Mouse (Mus musculus) E14TG2a.4 (cell line): ENCODE results near the gene Ahsa1.
"Not testable (repeated sequence)": the region's sequence is repeated elsewhere in the genome, so short reads cannot be mapped to it uniquely, and the experiment has no call there.

ENCODE experiments used
- H3K27me3 ChIP-seq: 2 replicates; pipeline ENCODE4 v1.6.1; 2014; ENCODE audit warnings: low read length, control low read depth; ENCODE audit not compliant: insufficient read depth
- H3K36me3 ChIP-seq: 2 replicates; pipeline ENCODE4 v1.6.1; 2014; ENCODE audit warnings: low read length, control low read depth; ENCODE audit not compliant: insufficient read depth
- H3K4me1 ChIP-seq: replicated peaks from 2 replicates; pipeline ENCODE4 v1.6.1; 2014; ENCODE audit warnings: low read depth, low read length, control low read depth
- H3K4me3 ChIP-seq: replicated peaks from 2 replicates; pipeline ENCODE4 v1.5.1; 2014; ENCODE audit warnings: mild to moderate bottlenecking, low read length
- H3K9me3 ChIP-seq: 2 replicates; pipeline ENCODE4 v1.6.1; 2014; ENCODE audit warnings: low read length, control low read depth
- CTCF ChIP-seq: conservative IDR thresholded peaks from 2 replicates; pipeline ENCODE4 v1.5.1; 2014; ENCODE audit warnings: low read length
- NANOG ChIP-seq: IDR thresholded peaks from 2 replicates; pipeline ENCODE4 v1.6.1; 2014; ENCODE audit warnings: borderline replicate concordance, low read length, mixed read lengths
- POU5F1 ChIP-seq: IDR thresholded peaks from 2 replicates; pipeline ENCODE4 v1.6.1; 2014; ENCODE audit warnings: low read length, borderline replicate concordance

Gene Ahsa1

DNA sequence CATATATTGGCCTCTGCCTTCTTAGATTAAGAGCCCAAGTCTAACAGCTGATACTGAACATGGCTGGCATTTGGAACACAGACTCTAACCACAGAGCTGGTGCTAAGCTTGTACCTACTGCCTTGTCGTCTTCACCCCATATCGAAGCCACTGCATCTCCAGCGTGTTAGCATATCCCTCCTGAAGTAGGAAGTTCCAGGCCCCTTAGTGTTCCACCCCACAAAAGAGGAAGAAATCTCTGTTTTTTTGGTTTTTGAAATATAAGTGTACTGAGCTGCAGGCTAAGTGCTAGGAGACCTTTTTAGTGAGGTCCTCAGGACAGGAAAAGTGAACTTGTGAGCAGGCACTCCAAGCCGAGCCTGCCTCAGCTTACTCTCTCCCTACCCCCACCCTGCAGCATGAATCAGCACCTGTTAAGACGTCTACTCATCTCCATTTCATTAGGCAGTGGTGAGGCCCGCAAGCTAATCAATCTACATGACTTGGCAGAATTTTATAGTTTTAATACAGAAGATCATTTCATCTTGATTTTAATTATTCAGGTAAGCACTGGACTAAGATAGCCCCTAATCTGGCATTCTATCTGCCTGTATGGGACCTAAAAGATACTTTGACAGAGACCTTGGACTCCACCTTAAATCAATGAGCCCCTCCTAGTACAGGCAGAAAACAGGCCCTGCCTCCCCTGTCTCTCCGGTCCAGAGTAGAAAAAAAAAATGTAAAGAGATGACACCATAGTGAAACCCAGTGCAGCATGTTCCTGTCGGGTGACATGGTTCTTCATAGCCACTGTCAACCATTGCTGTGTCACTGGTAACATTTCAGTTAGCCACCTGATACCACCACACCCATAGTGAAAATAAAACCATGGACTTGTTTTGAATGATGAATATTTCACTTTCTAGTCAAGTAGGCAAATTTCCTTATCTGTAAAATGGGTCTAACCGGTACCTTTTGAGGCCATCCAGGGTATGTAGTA, 8.9 kb downstream of the Ahsa1 start:
- no peak for TF ChIP-seq CTCF
- no peak for TF ChIP-seq POU5F1
- no peak for TF ChIP-seq NANOG
- peaks cover 75% of the 10 kb centered on the region for H3K36me3 ChIP-seq
- no peaks in the 10 kb centered on the region for H3K9me3 ChIP-seq
- no peaks in the 10 kb centered on the region for H3K27me3 ChIP-seq
- H3K4me1 ChIP-seq, result peaks cover 97% of the 10 kb centered on the region
- H3K4me3 ChIP-seq, result no peak overlapping the region; the same call in 1 of the 2 replicates

DNA sequence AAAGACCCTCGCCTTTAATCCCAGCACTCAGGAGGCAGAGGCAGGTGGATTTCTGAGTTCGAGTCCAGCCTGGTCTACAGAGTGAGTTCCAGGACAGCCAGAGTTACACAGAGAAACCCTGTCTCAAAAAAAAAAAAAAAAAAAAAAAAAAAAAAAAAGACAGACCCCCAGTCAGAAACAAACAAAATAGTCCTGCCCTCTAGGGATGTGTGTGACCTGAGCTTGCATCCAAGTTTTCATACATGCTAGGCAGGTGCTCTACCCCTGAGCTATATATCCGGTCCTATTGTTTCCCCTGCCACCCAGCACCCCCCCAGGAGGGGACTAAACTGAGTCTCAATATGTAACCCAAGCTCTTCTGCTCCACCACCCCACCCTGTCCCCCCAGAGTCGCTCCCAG, 11.0 kb downstream of the Ahsa1 start:
- H3K27me3 ChIP-seq, H3K4me3 ChIP-seq: not testable (repeated sequence)

DNA sequence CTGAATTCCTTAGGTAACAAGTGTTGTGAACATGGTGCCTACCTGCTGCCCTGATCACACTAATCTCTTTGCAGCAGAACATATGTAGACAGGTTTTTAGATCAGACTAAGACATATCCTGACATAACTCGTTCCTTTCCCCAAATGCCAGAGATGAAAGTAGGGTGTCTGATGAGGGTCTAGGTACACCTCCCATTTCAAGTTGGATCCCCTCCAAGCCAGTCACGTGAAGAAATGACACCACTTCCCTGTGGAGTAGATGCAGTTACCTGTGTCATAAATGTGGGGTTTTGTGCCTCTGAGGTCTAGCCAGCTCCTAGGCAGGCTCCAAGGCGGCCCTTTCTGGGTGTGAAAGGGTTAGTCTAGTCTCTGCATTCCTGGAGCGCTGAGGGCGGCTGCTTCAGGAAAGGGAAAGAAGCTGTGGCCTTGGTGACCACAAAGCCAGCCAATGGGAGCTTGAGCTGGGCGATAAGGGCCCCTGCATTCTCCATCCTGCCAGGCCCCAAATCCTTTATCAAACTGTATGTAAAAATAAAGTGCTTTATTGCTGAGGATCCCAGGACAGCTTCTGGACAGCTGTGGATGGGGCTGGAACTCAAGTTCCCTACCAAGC, 11.9 kb downstream of the Ahsa1 start:
- H3K4me3 ChIP-seq, result no peak overlapping the region

More for the DNA sequence above, 11.0 kb downstream of the Ahsa1 start:
- peaks cover 93% of the 10 kb centered on the region for H3K4me1 ChIP-seq
- H3K36me3 ChIP-seq, result peaks cover 53% of the 10 kb centered on the region
- H3K9me3 ChIP-seq, result not testable (repeated sequence)

DNA sequence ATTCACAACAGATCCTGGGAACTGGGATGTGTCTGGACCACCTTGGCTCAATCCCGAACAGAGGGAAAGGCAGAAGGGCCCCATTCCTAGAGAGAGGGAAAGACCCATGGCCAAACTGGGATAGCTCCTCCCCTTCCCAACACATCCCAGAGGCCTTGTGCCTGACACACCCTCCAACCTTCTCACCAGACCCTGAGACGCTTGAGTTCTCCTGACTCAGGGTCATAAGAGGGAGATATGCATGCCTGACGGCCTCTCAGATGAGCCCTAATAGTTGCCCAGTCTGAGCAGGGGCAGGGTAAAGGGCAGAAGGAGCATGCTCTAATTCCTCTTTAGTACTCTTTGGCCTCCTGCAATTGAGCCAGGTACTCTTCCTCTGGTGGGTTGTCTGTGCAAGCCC, 13.1 kb downstream of the Ahsa1 start:
- peaks cover 8% of the 10 kb centered on the region for H3K27me3 ChIP-seq
- TF ChIP-seq CTCF (no peak), NANOG (no peak), POU5F1 (no peak)
- H3K36me3 ChIP-seq, result peaks cover 32% of the 10 kb centered on the region
- H3K9me3 ChIP-seq, result no peaks in the 10 kb centered on the region
- H3K4me1 ChIP-seq, result peaks cover 92% of the 10 kb centered on the region
- peak overlapping the region; percentile 71 for H3K4me3 ChIP-seq

More for the DNA sequence above, 11.9 kb downstream of the Ahsa1 start:
- H3K27me3 ChIP-seq, result peaks cover 8% of the 10 kb centered on the region
- H3K9me3 ChIP-seq, result no peaks in the 10 kb centered on the region
- peaks cover 44% of the 10 kb centered on the region for H3K36me3 ChIP-seq
- TF ChIP-seq NANOG, result no peak
- TF ChIP-seq POU5F1, result no peak
- TF ChIP-seq CTCF, result no peak
- H3K4me1 ChIP-seq, result peaks cover 93% of the 10 kb centered on the region

DNA sequence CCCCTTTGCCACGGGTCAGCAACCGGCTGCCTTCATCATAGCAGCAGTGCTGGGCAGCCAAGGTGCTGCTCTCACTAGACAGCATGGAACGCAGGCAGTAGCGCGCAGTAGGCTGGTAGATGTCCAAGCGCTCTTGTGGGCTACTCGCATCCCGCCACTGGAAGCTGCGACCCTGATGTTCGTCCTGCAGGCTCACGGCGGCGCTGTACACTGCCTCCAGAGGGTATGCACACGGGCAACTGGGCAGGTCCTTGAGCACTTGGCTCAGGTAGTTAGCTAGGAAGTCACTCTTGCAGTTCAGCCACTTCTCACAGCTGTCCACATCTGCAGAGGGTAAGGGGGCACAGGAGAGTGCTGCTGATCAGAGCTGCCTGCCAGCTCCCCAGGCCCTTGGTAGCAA, 13.6 kb downstream of the Ahsa1 start:
- peaks cover 27% of the 10 kb centered on the region for H3K36me3 ChIP-seq
- H3K4me1 ChIP-seq, result peaks cover 92% of the 10 kb centered on the region
- peak overlapping the region; percentile 71 for H3K4me3 ChIP-seq
- H3K9me3 ChIP-seq, result no peaks in the 10 kb centered on the region
- no peak for TF ChIP-seq POU5F1
- peak; percentile 51 for TF ChIP-seq CTCF
- H3K27me3 ChIP-seq, result peaks cover 8% of the 10 kb centered on the region

DNA sequence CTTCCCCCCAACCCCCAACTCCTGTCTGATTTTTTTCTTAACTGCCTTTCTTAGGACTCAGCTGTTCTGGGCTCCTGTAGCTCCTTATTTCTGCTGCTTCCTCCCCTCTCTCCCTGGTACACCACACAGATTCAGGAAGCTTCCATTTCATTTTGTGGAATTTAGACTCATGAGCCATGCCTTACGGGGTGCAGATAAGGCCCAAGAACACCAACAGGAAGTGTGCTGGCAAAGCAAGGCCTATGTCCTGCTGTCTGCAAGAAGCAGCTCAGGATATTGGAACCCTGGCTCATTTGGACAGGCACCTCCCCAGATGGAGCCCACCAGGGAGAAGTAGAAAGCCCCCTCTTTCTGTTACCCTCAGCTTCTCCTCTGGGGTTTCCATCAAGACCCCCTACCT, 15.5 kb downstream of the Ahsa1 start:
- H3K4me1 ChIP-seq, result peaks cover 82% of the 10 kb centered on the region
- no peaks in the 10 kb centered on the region for H3K9me3 ChIP-seq
- peak overlapping the region; percentile 65 for H3K4me3 ChIP-seq
- TF ChIP-seq NANOG (no peak), POU5F1 (no peak), CTCF (no peak)
- peaks cover 8% of the 10 kb centered on the region for H3K27me3 ChIP-seq
- peaks cover 12% of the 10 kb centered on the region for H3K36me3 ChIP-seq

DNA sequence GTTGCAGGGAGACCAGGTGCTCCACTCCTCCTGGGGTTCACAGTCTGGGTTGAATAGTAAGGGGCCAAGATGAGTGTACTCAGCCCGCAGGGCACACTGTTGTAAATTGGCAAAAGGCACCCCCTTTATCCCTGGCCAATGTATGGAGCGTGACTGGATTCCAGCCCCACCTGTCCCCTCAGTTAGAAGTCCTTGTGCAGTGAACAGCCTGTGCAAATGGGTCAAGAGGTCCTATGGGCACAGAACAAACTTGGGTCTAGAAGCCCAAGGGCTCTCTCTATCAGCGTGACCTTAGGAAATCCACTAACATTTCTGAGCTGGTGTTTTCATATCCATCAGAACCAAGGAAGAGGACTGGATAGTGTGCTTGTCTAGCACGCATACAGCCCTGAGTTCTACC, 16.5 kb downstream of the Ahsa1 start:
- peaks cover 77% of the 10 kb centered on the region for H3K4me1 ChIP-seq
- H3K27me3 ChIP-seq, result peaks cover 8% of the 10 kb centered on the region
- no peak for TF ChIP-seq CTCF
- no peak for TF ChIP-seq NANOG
- TF ChIP-seq POU5F1, result no peak
- peaks cover 7% of the 10 kb centered on the region for H3K9me3 ChIP-seq
- H3K36me3 ChIP-seq, result peaks cover 7% of the 10 kb centered on the region; the same call in 1 of the 2 replicates
- H3K4me3 ChIP-seq, result peak overlapping the region; percentile 65

DNA sequence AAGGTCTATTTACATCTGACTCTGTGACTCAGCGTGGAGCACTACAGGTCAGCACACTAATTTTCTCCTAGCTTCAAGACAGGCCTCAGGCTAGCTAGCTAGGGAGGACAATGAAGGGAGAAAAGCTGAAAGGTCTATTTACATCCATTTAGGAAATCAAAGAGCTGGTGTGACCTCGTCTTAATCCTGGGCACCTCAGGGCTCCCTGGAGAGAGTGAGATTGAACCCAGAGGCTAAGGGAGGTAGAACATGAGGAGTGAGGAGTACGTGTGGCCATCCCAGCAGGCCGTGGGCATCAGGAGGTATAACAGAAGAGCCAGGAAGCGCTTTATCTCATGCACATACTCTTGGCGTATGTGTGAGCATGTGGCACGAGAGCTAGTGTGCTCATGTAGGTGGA, 17.4 kb downstream of the Ahsa1 start:
- no peak overlapping the region for H3K4me3 ChIP-seq
- peaks cover 8% of the 10 kb centered on the region for H3K27me3 ChIP-seq
- peaks cover 74% of the 10 kb centered on the region for H3K4me1 ChIP-seq
- no peak for TF ChIP-seq NANOG
- no peak for TF ChIP-seq CTCF
- no peak for TF ChIP-seq POU5F1
- peaks cover 13% of the 10 kb centered on the region for H3K9me3 ChIP-seq
- peaks cover 7% of the 10 kb centered on the region; the same call in 1 of the 2 replicates for H3K36me3 ChIP-seq

DNA sequence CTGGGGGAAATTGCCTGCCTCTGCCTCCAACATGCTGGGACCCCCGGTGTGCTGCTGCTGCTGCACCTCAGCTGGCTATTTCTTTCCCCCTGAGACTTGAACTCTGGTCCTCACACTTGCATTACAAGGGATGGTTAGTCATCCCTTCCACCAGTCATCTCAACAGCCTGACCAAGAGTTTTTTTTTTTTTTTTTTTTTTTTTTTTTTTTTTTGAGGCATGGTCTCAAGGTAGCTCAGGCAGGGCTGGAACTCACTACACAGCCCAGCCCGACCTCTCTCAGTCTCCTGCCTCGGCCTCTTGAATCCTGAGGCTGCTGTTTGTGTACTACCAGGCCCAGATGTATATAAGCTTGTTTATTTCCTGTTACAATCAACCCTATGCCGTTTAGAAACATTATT, 18.0 kb downstream of the Ahsa1 start:
- Histone ChIP-seq H3K4me3 (no peak overlapping the region), H3K27me3 (peaks cover 8% of the 10 kb centered on the region), H3K9me3 (peaks cover 13% of the 10 kb centered on the region), H3K4me1 (peaks cover 75% of the 10 kb centered on the region), H3K36me3 (peaks cover 7% of the 10 kb centered on the region; the same call in 1 of the 2 replicates)
- TF ChIP-seq POU5F1, result no peak
